Mouse (Mus musculus): ENCODE measurements around the gene Gm28035.

- TF ChIP-seq CTCF (IDR thresholded peaks at IDR 0.05; ENCODE audit: low read depth, low read length) (no peak), TAL1 (conservative IDR thresholded peaks at IDR 0.05; ENCODE audit: low read depth, low read length) (no peak)
Observed at GRCm38 (mm10) chr2:30264671-30265519, 24.5 kb downstream of the Gm28035 start.

Data from G1E (cell line).